Mouse (Mus musculus): ENCODE measurements around the gene Polrmt.

The Polrmt gene

GRCm38 (mm10) chr10:79779193-79779592, 32.8 kb upstream of the Polrmt start:
- Histone ChIP-seq H3K9me3 (ENCODE audit: low read length) (no peaks in the 10 kb centered on the region), H3K4me1 (replicated peaks; ENCODE audit: low read depth, low read length) (peaks cover 63% of the 10 kb centered on the region), H3K4me3 (replicated peaks; ENCODE audit: low read length) (0 out of 2 replicates have a peak overlapping the region, but pooled peaks have one; percentile 20), H3K36me3 (ENCODE audit: insufficient read depth, low read length) (no peaks in the 10 kb centered on the region), H3K27me3 (ENCODE audit: insufficient read depth, low read length) (peaks cover 68% of the 10 kb centered on the region)
- TF ChIP-seq CTCF (conservative IDR thresholded peaks at IDR 0.05; ENCODE audit: low read length) (no peak), POU5F1 (IDR thresholded peaks at IDR 0.05; ENCODE audit: borderline replicate concordance, low read length) (no peak), NANOG (IDR thresholded peaks at IDR 0.05; ENCODE audit: borderline replicate concordance, low read length) (no peak)

DNA sequence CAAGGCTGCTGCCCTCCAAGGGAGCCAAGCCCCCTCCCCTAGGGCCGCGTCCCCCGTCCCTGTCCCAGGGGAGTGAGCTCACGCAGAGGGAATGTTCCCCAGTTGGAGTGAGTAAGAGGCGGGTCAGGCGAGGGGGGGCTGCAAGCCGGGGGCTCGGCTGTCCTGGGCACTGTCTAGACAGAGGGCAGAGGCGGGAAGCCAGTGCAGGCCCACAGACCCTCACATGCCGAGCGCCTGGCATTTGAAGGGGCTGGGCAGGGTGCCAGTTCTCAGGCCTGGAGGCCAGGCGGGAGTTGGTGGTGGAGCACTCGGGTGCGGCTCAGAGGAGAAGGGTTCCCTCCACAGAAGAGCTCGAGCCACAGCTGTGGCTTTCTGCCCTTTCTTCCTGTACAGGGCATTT, 31.6 kb upstream of the Polrmt start:
- H3K27me3 ChIP-seq (ENCODE audit: insufficient read depth, low read length) = peaks cover 61% of the 10 kb centered on the region
- no peaks in the 10 kb centered on the region for H3K9me3 ChIP-seq (ENCODE audit: low read length)
- TF ChIP-seq POU5F1 (IDR thresholded peaks at IDR 0.05; ENCODE audit: borderline replicate concordance, low read length) (no peak), CTCF (conservative IDR thresholded peaks at IDR 0.05; ENCODE audit: low read length) (no peak), NANOG (IDR thresholded peaks at IDR 0.05; ENCODE audit: borderline replicate concordance, low read length) (no peak)
- H3K4me3 ChIP-seq (replicated peaks; ENCODE audit: low read length) = peak overlapping the region; percentile 52
- peaks cover 70% of the 10 kb centered on the region for H3K4me1 ChIP-seq (replicated peaks; ENCODE audit: low read depth, low read length)
- no peaks in the 10 kb centered on the region for H3K36me3 ChIP-seq (ENCODE audit: insufficient read depth, low read length)

- TF ChIP-seq POU5F1 (IDR thresholded peaks at IDR 0.05; ENCODE audit: borderline replicate concordance, low read length) (no peak), CTCF (conservative IDR thresholded peaks at IDR 0.05; ENCODE audit: low read length) (no peak), NANOG (IDR thresholded peaks at IDR 0.05; ENCODE audit: borderline replicate concordance, low read length) (no peak)
- Histone ChIP-seq H3K4me1 (replicated peaks; ENCODE audit: low read depth, low read length) (peaks cover 74% of the 10 kb centered on the region), H3K9me3 (ENCODE audit: low read length) (no peaks in the 10 kb centered on the region), H3K4me3 (replicated peaks; ENCODE audit: low read length) (peak within 1 kb of the TSS; percentile 72), H3K36me3 (ENCODE audit: insufficient read depth, low read length) (no peaks in the 10 kb centered on the region), H3K27me3 (ENCODE audit: insufficient read depth, low read length) (peaks cover 52% of the 10 kb centered on the region)
Measured at GRCm38 (mm10) chr10:79777103-79777531, 30.7 kb upstream of the Polrmt start, which contains the start of gene Fstl3. Gene Fstl3, plus strand, starts transcription at chr10:79777272.

DNA sequence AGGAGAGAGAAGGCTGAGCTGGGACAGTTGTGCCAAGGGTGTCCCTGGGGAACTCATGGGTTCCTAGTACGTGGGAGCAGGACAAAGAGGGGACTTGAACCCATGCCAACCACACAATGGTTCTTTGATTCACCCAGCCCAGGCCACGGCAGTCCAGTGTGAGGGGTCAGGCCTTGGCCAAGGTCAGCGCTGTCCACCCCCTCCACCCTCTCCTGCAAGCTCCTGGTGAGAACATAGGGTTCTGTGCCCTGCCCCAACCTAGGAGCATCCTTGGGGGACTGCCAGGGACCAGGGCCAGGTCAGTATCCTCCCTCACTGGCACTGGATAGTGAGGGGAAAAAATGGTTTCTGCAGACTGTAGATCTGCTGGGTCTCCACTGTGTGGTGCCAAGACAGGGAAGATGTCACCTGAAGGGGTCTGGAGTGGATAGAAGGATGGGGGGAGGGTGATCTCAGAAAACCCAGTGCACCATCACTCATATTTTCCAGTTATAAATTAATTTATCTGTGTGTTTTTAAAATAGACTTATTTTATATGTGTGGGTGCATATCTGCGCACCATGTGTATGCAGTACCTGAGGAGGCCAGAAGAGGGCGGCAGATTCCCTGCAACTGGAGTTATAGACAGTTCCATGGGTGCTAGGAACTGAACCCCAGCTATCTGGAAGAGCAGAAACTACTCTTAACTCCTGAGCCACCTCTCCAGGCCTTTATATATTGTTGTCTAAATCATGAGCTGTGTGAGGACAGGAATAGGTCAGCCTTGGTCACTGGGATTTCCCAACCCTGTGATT, 28.3 kb upstream of the Polrmt start:
- H3K9me3 ChIP-seq (ENCODE audit: low read length) = no peaks in the 10 kb centered on the region
- no peak for TF ChIP-seq POU5F1 (IDR thresholded peaks at IDR 0.05; ENCODE audit: borderline replicate concordance, low read length)
- peak; percentile 84 for TF ChIP-seq CTCF (conservative IDR thresholded peaks at IDR 0.05; ENCODE audit: low read length)
- H3K4me1 ChIP-seq (replicated peaks; ENCODE audit: low read depth, low read length) = peaks cover 64% of the 10 kb centered on the region
- H3K27me3 ChIP-seq (ENCODE audit: insufficient read depth, low read length) = peaks cover 47% of the 10 kb centered on the region
- no peaks in the 10 kb centered on the region for H3K36me3 ChIP-seq (ENCODE audit: insufficient read depth, low read length)
- no peak overlapping the region for H3K4me3 ChIP-seq (replicated peaks; ENCODE audit: low read length)

GRCm38 (mm10) chr10:79773208-79773607, 26.8 kb upstream of the Polrmt start:
- H3K4me1 ChIP-seq (replicated peaks; ENCODE audit: low read depth, low read length) = peaks cover 53% of the 10 kb centered on the region
- no peaks in the 10 kb centered on the region for H3K36me3 ChIP-seq (ENCODE audit: insufficient read depth, low read length)
- TF ChIP-seq POU5F1 (IDR thresholded peaks at IDR 0.05; ENCODE audit: borderline replicate concordance, low read length) = no peak
- TF ChIP-seq NANOG (IDR thresholded peaks at IDR 0.05; ENCODE audit: borderline replicate concordance, low read length) = no peak
- TF ChIP-seq CTCF (conservative IDR thresholded peaks at IDR 0.05; ENCODE audit: low read length) = no peak
- H3K4me3 ChIP-seq (replicated peaks; ENCODE audit: low read length) = no peak overlapping the region
- peaks cover 32% of the 10 kb centered on the region for H3K27me3 ChIP-seq (ENCODE audit: insufficient read depth, low read length)
- no peaks in the 10 kb centered on the region for H3K9me3 ChIP-seq (ENCODE audit: low read length)

DNA sequence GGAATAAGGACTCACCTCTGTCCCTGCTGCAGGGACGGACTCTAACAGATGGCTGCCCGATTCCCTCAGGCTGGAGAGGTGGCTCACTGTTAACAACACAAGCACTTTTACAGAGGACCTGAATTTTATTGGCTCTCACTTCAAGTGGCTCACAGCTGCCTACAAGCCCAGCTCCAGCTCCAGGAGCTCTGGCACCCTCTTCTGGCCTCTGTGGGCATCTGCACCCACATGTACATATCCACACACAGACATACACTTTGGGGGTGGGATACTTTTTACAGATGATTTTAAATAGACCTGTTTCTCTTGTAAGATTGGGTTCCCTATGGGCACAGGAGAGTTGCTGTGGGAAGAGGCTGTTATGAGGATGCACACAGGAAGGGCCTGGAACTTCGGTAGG, 25.9 kb upstream of the Polrmt start:
- TF ChIP-seq POU5F1 (IDR thresholded peaks at IDR 0.05; ENCODE audit: borderline replicate concordance, low read length) (no peak), CTCF (conservative IDR thresholded peaks at IDR 0.05; ENCODE audit: low read length) (peak; percentile 81), NANOG (IDR thresholded peaks at IDR 0.05; ENCODE audit: borderline replicate concordance, low read length) (no peak)
- H3K4me1 ChIP-seq (replicated peaks; ENCODE audit: low read depth, low read length) = peaks cover 52% of the 10 kb centered on the region
- H3K4me3 ChIP-seq (replicated peaks; ENCODE audit: low read length) = no peak overlapping the region
- no peaks in the 10 kb centered on the region for H3K36me3 ChIP-seq (ENCODE audit: insufficient read depth, low read length)
- no peaks in the 10 kb centered on the region for H3K9me3 ChIP-seq (ENCODE audit: low read length)
- peaks cover 23% of the 10 kb centered on the region for H3K27me3 ChIP-seq (ENCODE audit: insufficient read depth, low read length)

GRCm38 (mm10) chr10:79769329-79769728, 22.9 kb upstream of the Polrmt start:
- H3K27me3 ChIP-seq (ENCODE audit: insufficient read depth, low read length) = peaks cover 9% of the 10 kb centered on the region
- peaks cover 15% of the 10 kb centered on the region for H3K36me3 ChIP-seq (ENCODE audit: insufficient read depth, low read length)
- H3K4me1 ChIP-seq (replicated peaks; ENCODE audit: low read depth, low read length) = peaks cover 55% of the 10 kb centered on the region
- no peak overlapping the region for H3K4me3 ChIP-seq (replicated peaks; ENCODE audit: low read length)
- TF ChIP-seq NANOG (IDR thresholded peaks at IDR 0.05; ENCODE audit: borderline replicate concordance, low read length) (no peak), POU5F1 (IDR thresholded peaks at IDR 0.05; ENCODE audit: borderline replicate concordance, low read length) (no peak), CTCF (conservative IDR thresholded peaks at IDR 0.05; ENCODE audit: low read length) (no peak)
- H3K9me3 ChIP-seq (ENCODE audit: low read length) = no peaks in the 10 kb centered on the region

- Histone ChIP-seq H3K36me3 (ENCODE audit: insufficient read depth, low read length) (peaks cover 24% of the 10 kb centered on the region), H3K9me3 (ENCODE audit: low read length) (no peaks in the 10 kb centered on the region), H3K4me3 (replicated peaks; ENCODE audit: low read length) (no peak overlapping the region), H3K4me1 (replicated peaks; ENCODE audit: low read depth, low read length) (peaks cover 55% of the 10 kb centered on the region), H3K27me3 (ENCODE audit: insufficient read depth, low read length) (peaks cover 9% of the 10 kb centered on the region)
- TF ChIP-seq CTCF (conservative IDR thresholded peaks at IDR 0.05; ENCODE audit: low read length) (peak; percentile 94), POU5F1 (IDR thresholded peaks at IDR 0.05; ENCODE audit: borderline replicate concordance, low read length) (no peak)
Measured at GRCm38 (mm10) chr10:79768400-79768799, 22.0 kb upstream of the Polrmt start.

Measured in E14TG2a.4 (cell line).